ENCODE assay signal across 25 mouse cellular contexts in the genomic region with DNA sequence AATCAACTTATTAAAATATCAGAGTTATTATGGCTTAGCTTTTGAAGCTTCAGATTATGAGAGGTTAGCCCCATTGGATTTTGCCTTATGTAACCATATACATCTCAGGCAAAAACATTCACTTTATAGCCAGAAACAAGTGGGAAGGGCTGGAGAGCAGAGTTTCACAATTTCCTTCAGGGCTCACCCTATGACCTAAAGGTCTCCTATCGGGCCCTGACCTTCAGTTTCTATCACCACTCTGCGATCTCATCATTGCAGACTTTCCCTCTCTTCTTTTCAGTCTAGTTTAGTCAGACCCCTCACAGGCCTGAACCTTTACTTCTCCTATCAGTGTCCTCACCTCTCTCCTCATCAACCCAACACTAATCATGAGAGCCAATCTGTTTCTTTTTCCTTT. TPM values are rescaled to one million over a fixed set of nuclear protein-coding genes. Genes with fewer than 3 reads are reported as not detected.
DNase-seq lines count a peak whose midpoint lies in the region; ATAC-seq and TF ChIP-seq lines count a peak whose summit lies in the region.
"Had no signal": no experiment of that assay in that cellular context is flagged by ENCODE, and none has a peak within 500 bp of the region (broad histone marks: within the 10 kb centered on the region; RNA-seq: fewer than 3 reads in every experiment).

No protein-coding gene starts in this region.

- ATAC-seq in common myeloid progenitor, adult 5-6 weeks (replicated peaks; ENCODE audit: low read depth, poor library complexity, severe bottlenecking), result peak; percentile 54; the same call in 1 of the 2 replicates
- ATAC-seq in megakaryocyte, adult 5-6 weeks (ENCODE audit: poor library complexity, severe bottlenecking), result peak; percentile 75
- ATAC-seq: CD4-positive, CD25-positive, alpha-beta regulatory T cell, adult 4 months; forebrain, embryonic 15.5 days; hindbrain, embryonic 16.5 days; intestine, embryonic 15.5 days; Patski had no signal

- peaks cover 0 to 15% of the 10 kb centered on the region in 2 experiments; a peak in 1 of 4 replicates for H3K4me1 ChIP-seq in CH12.LX (ENCODE audit: control insufficient read depth in 1 of 2, insufficient read depth in 2 of 2)
- H3K4me1 ChIP-seq in heart, embryonic 10.5 days, result no peaks in the 10 kb centered on the region
- no peaks in the 10 kb centered on the region for H3K4me1 ChIP-seq in kidney, adult 2 months (ENCODE audit: control insufficient read depth, insufficient read depth, low read length)
- no peaks in the 10 kb centered on the region for H3K4me1 ChIP-seq in hindbrain, embryonic 10.5 days (replicated peaks)
- H3K4me1 ChIP-seq: embryonic facial prominence, embryonic 10.5 days; embryonic facial prominence, embryonic 13.5 days; forebrain, embryonic 12.5 days; forebrain, embryonic 15.5 days; hindbrain, embryonic 13.5 days; intestine, embryonic 15.5 days had no signal

- no peak for DNase-seq in CH12.LX (ENCODE audit: extremely low read depth)
- no peak for DNase-seq in thymus, postnatal 10 days (ENCODE audit: low spot score in 2 of 2)
- no peak for DNase-seq in heart, embryonic 10.5 days (ENCODE audit: low spot score)
- no peak for DNase-seq in kidney, adult 2 months
- DNase-seq in hindbrain, embryonic 10.5 days (ENCODE audit: low spot score), result no peak
- DNase-seq: adrenal gland, adult 8-10 months; adrenal gland, postnatal 25 days; cerebellum, adult 18-20 months; cerebellum, adult 9-10 months; cerebellum, postnatal 14 days; gastrocnemius, postnatal 25 days; heart, adult 2 months had no signal

- dilution Hi-C loops in CH12.LX (cut with MboI; ENCODE audit: extremely low pct_ligation_motif_present, extremely low pct_unique_long_range_greater_than_20kb, low sequenced_read_pairs), result no loop called here

- in situ Hi-C loops in CH12.LX (cut with MboI; ENCODE audit: low pct_ligation_motif_present, low pct_unique_long_range_greater_than_20kb, low sequenced_read_pairs), result no loop called here

- peak overlapping the region; percentile 13; the same call in 1 of the 2 replicates for H3K4me2 ChIP-seq in CH12.LX (ENCODE audit: insufficient read depth, low read depth, poor library complexity, severe bottlenecking)
- H3K4me2 ChIP-seq: embryonic facial prominence, embryonic 13.5 days; forebrain, embryonic 12.5 days; forebrain, embryonic 15.5 days; heart, embryonic 11.5 days; hindbrain, embryonic 13.5 days; intestine, embryonic 15.5 days had no signal

- TF ChIP-seq CTCF in CH12.LX (conservative IDR thresholded peaks at IDR 0.05 in 1 of 2, IDR thresholded peaks at IDR 0.05 in 1 of 2; ENCODE audit: low read depth in 2 of 2, low read length in 2 of 2), result no peak
- TF ChIP-seq CTCF in kidney, adult 2 months (conservative IDR thresholded peaks at IDR 0.05; ENCODE audit: insufficient read depth, insufficient read length, low read depth, low read length), result no peak

- TF ChIP-seq RAD21 in CH12.LX (IDR thresholded peaks at IDR 0.05; ENCODE audit: low read depth, low read length), result no peak

- H3K27ac ChIP-seq in CH12.LX (ENCODE audit: insufficient read depth, low read depth), result no peak overlapping the region
- no peak overlapping the region for H3K27ac ChIP-seq in heart, embryonic 10.5 days
- H3K27ac ChIP-seq in kidney, adult 2 months (ENCODE audit: insufficient read depth, low read depth, low read length), result no peak overlapping the region
- H3K27ac ChIP-seq in hindbrain, embryonic 10.5 days, result no peak overlapping the region
- H3K27ac ChIP-seq: embryonic facial prominence, embryonic 10.5 days; embryonic facial prominence, embryonic 13.5 days; forebrain, embryonic 12.5 days; forebrain, embryonic 15.5 days; hindbrain, embryonic 13.5 days; intestine, embryonic 15.5 days had no signal

- no peaks in the 10 kb centered on the region for H3K9me3 ChIP-seq in CH12.LX (replicated peaks; ENCODE audit: low read length)
- H3K9me3 ChIP-seq in heart, embryonic 10.5 days, result no peaks in the 10 kb centered on the region
- no peaks in the 10 kb centered on the region for H3K9me3 ChIP-seq in hindbrain, embryonic 10.5 days
- H3K9me3 ChIP-seq: embryonic facial prominence, embryonic 10.5 days; embryonic facial prominence, embryonic 13.5 days; forebrain, embryonic 12.5 days; forebrain, embryonic 15.5 days; hindbrain, embryonic 13.5 days; intestine, embryonic 15.5 days had no signal

- no peaks in the 10 kb centered on the region for H3K79me2 ChIP-seq in CH12.LX (replicated peaks; ENCODE audit: control insufficient read depth, extremely low read depth, insufficient read depth, poor library complexity, severe bottlenecking)

- H3K27me3 ChIP-seq in CH12.LX (replicated peaks), result no peaks in the 10 kb centered on the region
- no peaks in the 10 kb centered on the region for H3K27me3 ChIP-seq in heart, embryonic 10.5 days (ENCODE audit: insufficient read depth, poor library complexity, severe bottlenecking)
- no peaks in the 10 kb centered on the region for H3K27me3 ChIP-seq in kidney, adult 2 months (replicated peaks; ENCODE audit: control insufficient read depth, insufficient read depth, low read length)
- H3K27me3 ChIP-seq in hindbrain, embryonic 10.5 days (ENCODE audit: insufficient read depth, poor library complexity, severe bottlenecking), result no peaks in the 10 kb centered on the region
- H3K27me3 ChIP-seq: embryonic facial prominence, embryonic 13.5 days; forebrain, embryonic 12.5 days; forebrain, embryonic 15.5 days; hindbrain, embryonic 13.5 days; intestine, embryonic 15.5 days; Patski had no signal

- no peak for TF ChIP-seq EP300 in CH12.LX (IDR thresholded peaks at IDR 0.05; ENCODE audit: low read length)

- H3K4me3 ChIP-seq in CH12.LX (replicated peaks in 1 of 3; ENCODE audit: low read depth in 2 of 3, low read length in 2 of 3, poor library complexity in 1 of 3), result no peak overlapping the region
- no peak overlapping the region for H3K4me3 ChIP-seq in heart, embryonic 10.5 days
- H3K4me3 ChIP-seq in kidney, adult 2 months (ENCODE audit: insufficient read depth, low read depth, low read length), result no peak overlapping the region
- no peak overlapping the region for H3K4me3 ChIP-seq in hindbrain, embryonic 10.5 days
- H3K4me3 ChIP-seq: embryonic facial prominence, embryonic 10.5 days; embryonic facial prominence, embryonic 13.5 days; erythroblast, embryonic 14.5 days; forebrain, embryonic 12.5 days; forebrain, embryonic 15.5 days; heart, adult 2 months; hindbrain, embryonic 13.5 days; intestine, embryonic 15.5 days had no signal

- H3K9ac ChIP-seq in CH12.LX (ENCODE audit: insufficient read depth, low read depth), result no peak overlapping the region
- H3K9ac ChIP-seq: embryonic facial prominence, embryonic 13.5 days; forebrain, embryonic 12.5 days; forebrain, embryonic 15.5 days; hindbrain, embryonic 13.5 days; intestine, embryonic 15.5 days had no signal

- H3K36me3 ChIP-seq in CH12.LX (replicated peaks in 1 of 2; ENCODE audit: control insufficient read depth in 1 of 2, insufficient read depth in 1 of 2, low read length in 1 of 2), result no peaks in the 10 kb centered on the region
- no peaks in the 10 kb centered on the region for H3K36me3 ChIP-seq in heart, embryonic 10.5 days
- H3K36me3 ChIP-seq in kidney, adult 2 months (ENCODE audit: control insufficient read depth, insufficient read depth, low read length), result no peaks in the 10 kb centered on the region
- no peaks in the 10 kb centered on the region for H3K36me3 ChIP-seq in hindbrain, embryonic 10.5 days
- H3K36me3 ChIP-seq: embryonic facial prominence, embryonic 10.5 days; embryonic facial prominence, embryonic 13.5 days; forebrain, embryonic 12.5 days; forebrain, embryonic 15.5 days; hindbrain, embryonic 13.5 days; intestine, embryonic 15.5 days had no signal

- no peak for TF ChIP-seq POLR2A in CH12.LX (IDR thresholded peaks at IDR 0.05; ENCODE audit: low read depth, low read length)
- no peak for TF ChIP-seq POLR2A in kidney, adult 2 months (IDR thresholded peaks at IDR 0.05; ENCODE audit: low read depth, low read length)

- WGBS in heart, embryonic 10.5 days, result 78% methylated on average over 2 of the region's 2 CpGs
- WGBS in kidney, adult 2 months, result 88% methylated on average over 2 of the region's 2 CpGs
- WGBS in hindbrain, embryonic 10.5 days, result 85% methylated on average over 2 of the region's 2 CpGs

TF ChIP-seq in CH12.LX, 34 proteins besides CTCF, POLR2A, EP300 and RAD21 (continues in another document):
- TF ChIP-seq PAX5 (IDR thresholded peaks at IDR 0.05; ENCODE audit: low read length), result no peak
- TF ChIP-seq USF2 (conservative IDR thresholded peaks at IDR 0.05; ENCODE audit: low read depth, low read length), result no peak
- no peak for TF ChIP-seq E2F4 (IDR thresholded peaks at IDR 0.05; ENCODE audit: insufficient replicate concordance, low read depth, low read length)
- TF ChIP-seq IRF4 (IDR thresholded peaks at IDR 0.05; ENCODE audit: low read depth, low read length), result no peak
- no peak for TF ChIP-seq ZNF384 (IDR thresholded peaks at IDR 0.05; ENCODE audit: low read depth, low read length)
- TF ChIP-seq GABPA (IDR thresholded peaks at IDR 0.05; ENCODE audit: insufficient replicate concordance, low read depth, low read length), result no peak
- no peak for TF ChIP-seq CHD2 (IDR thresholded peaks at IDR 0.05; ENCODE audit: low read length)
- no peak for TF ChIP-seq MAZ (IDR thresholded peaks at IDR 0.05; ENCODE audit: low read depth, low read length)
- no peak for TF ChIP-seq HCFC1 (IDR thresholded peaks at IDR 0.05; ENCODE audit: low read depth, low read length)
- TF ChIP-seq CHD1 (IDR thresholded peaks at IDR 0.05; ENCODE audit: low read depth, low read length), result no peak
- no peak for TF ChIP-seq SMC3 (IDR thresholded peaks at IDR 0.05; ENCODE audit: low read depth, low read length)

RNA-seq across cellular contexts. Expression of a gene that starts 18.7 kb away (rescaled TPM):
- total RNA-seq in CH12.LX (2012; rRNA removed) (15.9 and 16.3 TPM in 2 replicates), CH12.LX (2014; rRNA removed) (30.3 and 32.0 TPM in 2 replicates)
- polyA plus RNA-seq in CH12.LX (2012; ENCODE audit: insufficient read length, low read depth), result 28.3 and 31.4 TPM in 2 replicates
- total RNA-seq in common myeloid progenitor, adult 5-6 weeks (2017), result 16.4 and 21.4 TPM in 2 replicates
- 9.8 and 11.4 TPM in 2 replicates for total RNA-seq in megakaryocyte, adult 5-6 weeks (2015)
- total RNA-seq in megakaryocyte, adult 5-6 weeks (2017), result 12.6 and 14.9 TPM in 2 replicates
- polyA plus RNA-seq in heart, embryonic 10.5 days (2016; fragmentation: Nextera tagmentation; extraction: Ambion mirVana), result 0.10 and 0.26 TPM in 2 replicates
- 0.69 and 2.0 TPM in 2 replicates for polyA plus RNA-seq in kidney, adult 2 months (2012; rRNA removed)
- not detected in 2 replicates for polyA plus RNA-seq in hindbrain, embryonic 10.5 days (2016; fragmentation: Nextera tagmentation; extraction: Ambion mirVana)
- polyA plus RNA-seq: embryonic facial prominence, embryonic 13.5 days; erythroblast, embryonic 14.5 days; forebrain, embryonic 12.5 days; forebrain, embryonic 15.5 days; Patski had no signal

RNA-seq across cellular contexts. Expression of a gene that starts 38.6 kb away (rescaled TPM):
- total RNA-seq in CH12.LX (2012; rRNA removed) (2.1 and 2.7 TPM in 2 replicates), CH12.LX (2014; rRNA removed) (0.49 and 1.2 TPM in 2 replicates)
- 2.0 and 2.1 TPM in 2 replicates for polyA plus RNA-seq in CH12.LX (2012; ENCODE audit: insufficient read length, low read depth)
- 2.8 TPM in 1 of 2 replicates, not detected in the other for total RNA-seq in common myeloid progenitor, adult 5-6 weeks (2017)
- total RNA-seq in megakaryocyte, adult 5-6 weeks (2015), result 0.31 and 2.1 TPM in 2 replicates
- total RNA-seq in megakaryocyte, adult 5-6 weeks (2017), result 0.81 and 1.5 TPM in 2 replicates
- 3.2 and 5.4 TPM in 2 replicates for polyA plus RNA-seq in heart, embryonic 10.5 days (2016; fragmentation: Nextera tagmentation; extraction: Ambion mirVana)
- polyA plus RNA-seq in kidney, adult 2 months (2012; rRNA removed), result 14.7 and 16.2 TPM in 2 replicates
- 8.8 and 9.6 TPM in 2 replicates for polyA plus RNA-seq in hindbrain, embryonic 10.5 days (2016; fragmentation: Nextera tagmentation; extraction: Ambion mirVana)
